Mouse (Mus musculus): ENCODE data around the gene Ptgs1.

Gene Ptgs1

DNA sequence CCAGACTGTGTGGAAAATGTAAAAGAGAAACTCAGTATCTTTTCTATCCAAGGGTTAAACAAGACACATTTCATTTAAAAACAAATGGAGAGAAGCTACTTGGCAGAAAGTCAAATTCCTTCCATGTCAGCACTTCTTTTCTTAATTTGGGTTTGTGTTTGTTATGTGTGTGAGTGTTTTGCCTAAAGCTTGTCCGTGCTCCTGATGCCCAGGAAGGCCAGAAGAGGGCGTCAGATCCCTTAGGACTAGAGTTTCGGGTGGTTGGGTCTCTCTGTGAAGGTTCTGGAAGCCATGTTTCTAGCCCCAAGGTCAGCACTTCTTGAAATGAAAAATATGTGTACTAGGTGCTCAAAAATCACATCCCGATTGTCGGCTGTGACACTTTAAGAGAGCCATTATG, 15.8 kb upstream of the Ptgs1 start:
- in situ Hi-C loops (cut with MboI): loop anchor here (5.0 kb wide), 1 partner anchor 207 kb away; no protein-coding TSS in a partner anchor

- in situ Hi-C loops (cut with MboI): no loop called here
Observed at GRCm38 (mm10) chr2:36215203-36215739, 15.0 kb upstream of the Ptgs1 start.

DNA sequence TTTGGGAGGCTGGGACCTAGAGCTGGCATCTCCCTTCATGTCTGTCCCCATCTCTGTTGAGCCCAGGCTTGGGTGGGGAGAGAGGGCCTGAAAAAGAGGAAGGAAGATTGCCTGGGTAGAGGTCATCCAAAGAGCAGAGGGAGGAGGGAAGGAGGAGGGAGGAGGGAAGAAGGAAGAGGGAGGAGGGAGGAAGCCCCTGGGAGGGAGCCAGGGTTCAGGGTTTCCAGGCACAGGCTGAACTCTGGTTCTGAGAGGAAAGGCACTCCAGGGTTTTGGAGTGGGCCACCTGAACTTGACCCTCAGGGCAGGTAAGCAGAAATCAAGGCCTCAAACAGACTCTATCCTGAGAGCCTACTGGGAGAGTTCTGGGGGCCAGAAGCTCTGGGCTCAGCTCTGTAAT, 13.7 kb upstream of the Ptgs1 start:
- in situ Hi-C loops (cut with MboI): no loop called here

DNA sequence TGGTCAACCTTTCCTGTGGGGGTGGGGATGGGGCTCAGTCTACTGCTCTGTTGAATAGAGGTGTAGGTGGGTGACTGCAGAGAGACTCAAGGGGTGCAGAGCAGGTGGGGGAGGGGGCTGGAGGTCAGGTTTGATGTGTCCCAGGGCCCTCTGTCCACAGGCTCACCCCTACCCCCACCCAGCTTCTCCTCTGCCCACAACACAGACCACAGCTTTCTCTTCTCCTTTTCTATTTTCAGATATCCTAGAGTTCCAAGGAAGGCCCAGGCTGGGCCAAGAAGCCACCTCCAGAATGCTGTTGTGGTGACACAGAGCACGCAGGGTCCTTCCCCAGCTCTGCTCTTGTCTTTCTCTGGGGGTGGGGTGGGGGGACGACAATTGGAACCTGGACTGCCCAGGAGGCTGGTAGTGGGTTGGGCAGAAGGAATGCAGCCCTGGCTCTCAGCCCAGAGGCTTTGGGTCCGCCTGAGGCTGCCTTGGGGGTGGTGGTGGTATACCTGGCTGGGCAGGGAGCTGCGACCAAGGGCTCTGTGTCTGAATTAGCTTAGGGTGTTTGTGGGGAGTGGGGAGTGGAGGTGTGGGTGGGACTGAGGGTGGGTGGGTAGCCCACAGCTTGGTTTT, 13.2 kb upstream of the Ptgs1 start:
- in situ Hi-C loops (cut with MboI): no loop called here

DNA sequence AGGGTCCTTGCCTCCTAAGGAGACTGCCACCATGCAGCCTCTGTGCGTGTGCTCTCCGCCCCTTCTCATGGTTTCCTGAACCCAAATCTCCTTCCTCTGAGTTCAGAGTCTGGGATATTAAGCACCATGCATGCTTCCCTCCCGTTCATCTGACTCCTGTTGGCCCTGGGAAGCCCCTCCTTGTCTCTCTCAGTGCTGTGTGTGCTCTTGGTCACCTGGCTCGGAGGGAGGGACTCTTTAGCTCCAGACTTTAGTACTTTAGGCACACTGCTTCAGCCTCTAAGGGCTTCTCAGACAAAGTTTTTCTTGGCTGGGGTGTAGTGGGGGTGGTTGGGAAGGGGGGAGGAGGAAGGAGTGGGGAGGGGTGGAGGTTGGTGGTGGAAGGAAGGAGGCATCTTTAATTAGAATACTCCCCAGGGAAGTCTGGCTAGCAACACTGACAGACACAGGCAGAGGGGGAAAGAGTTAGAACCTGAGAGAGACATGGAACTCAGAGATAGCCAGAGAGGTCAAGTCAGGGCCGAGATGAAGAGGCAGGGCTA, 12.5 kb upstream of the Ptgs1 start:
- in situ Hi-C loops (cut with MboI): no loop called here

- in situ Hi-C loops (cut with MboI): no loop called here
Observed at GRCm38 (mm10) chr2:36220106-36220505, 10.1 kb upstream of the Ptgs1 start.

DNA sequence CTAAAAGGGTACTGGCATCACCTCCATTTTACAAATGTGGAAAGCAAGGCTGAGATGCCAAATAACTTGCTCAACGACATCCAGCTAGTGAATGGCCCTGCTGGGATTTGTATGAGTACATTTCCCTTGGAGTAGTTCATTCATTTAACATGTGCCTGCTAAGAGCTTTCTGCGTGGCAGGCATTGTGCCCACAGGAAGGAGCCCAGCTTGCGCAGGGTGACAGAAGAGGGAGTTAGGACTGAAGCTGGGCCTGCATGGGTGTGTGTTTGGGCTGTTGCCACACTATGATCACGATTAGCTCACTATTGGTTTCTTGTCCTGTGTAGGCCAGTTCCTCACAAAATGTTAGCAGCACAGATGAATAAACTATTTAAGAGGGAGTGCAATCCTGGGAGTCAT, 9.3 kb upstream of the Ptgs1 start:
- in situ Hi-C loops (cut with MboI): no loop called here

- in situ Hi-C loops (cut with MboI): no loop called here
Observed at GRCm38 (mm10) chr2:36222168-36222848, 7.9 kb upstream of the Ptgs1 start.

GRCm38 (mm10) chr2:36223436-36223835, 6.8 kb upstream of the Ptgs1 start:
- in situ Hi-C loops (cut with MboI): no loop called here

- in situ Hi-C loops (cut with MboI): no loop called here
Observed at GRCm38 (mm10) chr2:36224153-36224552, 6.1 kb upstream of the Ptgs1 start.

DNA sequence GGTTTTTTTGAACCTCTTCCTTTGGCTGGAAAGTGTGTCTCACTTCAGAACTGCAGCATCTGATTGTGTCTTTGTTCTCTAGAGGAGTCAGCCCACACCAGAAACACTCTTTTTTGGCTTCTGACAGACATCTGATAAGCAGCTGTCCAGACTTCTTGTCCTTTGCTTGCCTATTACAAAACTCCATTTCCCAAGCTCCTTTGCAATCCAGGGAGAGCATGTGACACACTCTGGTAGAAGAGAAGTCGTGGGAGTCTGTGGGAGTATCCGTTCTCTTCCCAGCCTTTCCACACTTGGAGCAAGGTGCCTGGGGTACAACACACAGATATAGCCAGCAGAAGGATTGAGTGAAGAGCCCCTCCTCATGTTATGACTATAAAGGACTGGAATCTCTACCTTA, 5.6 kb upstream of the Ptgs1 start:
- in situ Hi-C loops (cut with MboI): no loop called here

- in situ Hi-C loops (cut with MboI): no loop called here
Observed at GRCm38 (mm10) chr2:36230967-36231366, 741 bp downstream of the Ptgs1 start.

DNA sequence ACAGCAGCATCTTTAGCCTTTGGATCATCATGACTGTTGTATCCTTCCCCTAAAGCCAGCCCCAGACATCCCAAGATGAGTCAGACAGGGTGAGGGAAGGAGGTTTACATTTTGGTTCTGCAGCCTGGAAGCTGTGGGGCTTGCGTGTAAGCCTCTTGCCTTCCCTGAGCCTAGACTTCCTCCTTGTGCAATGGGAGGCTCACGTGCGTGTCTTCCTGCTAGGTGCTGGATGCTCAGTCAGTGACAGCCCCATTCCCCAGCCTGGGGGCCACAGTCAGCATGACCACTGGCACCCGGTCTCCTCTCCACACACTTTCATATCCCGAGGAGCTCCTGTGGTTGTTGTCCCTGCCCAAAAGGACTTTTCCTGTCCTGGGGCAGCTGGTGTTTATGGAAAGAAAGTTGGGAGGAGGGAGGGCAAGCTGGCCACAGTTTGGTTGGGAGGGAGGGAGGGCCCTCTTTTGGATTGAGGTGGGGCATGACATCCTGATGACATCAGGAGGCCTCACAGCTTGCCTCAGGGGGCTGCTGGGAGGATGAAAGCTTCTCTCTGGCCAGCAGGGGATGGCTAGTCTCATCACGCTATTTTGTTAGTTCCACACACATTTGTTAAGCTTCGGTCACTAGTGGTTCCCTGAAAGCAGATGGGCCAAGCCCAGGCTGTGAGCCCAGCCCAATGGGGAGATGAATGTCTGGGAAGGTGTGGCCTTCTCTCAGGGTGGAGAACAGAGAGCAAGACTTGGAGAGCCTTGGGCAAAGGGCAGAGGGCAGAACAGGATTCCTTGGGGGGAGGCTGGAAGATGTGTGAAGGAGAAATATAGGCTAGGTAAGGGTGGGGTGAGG, 4.5 kb downstream of the Ptgs1 start:
- in situ Hi-C loops (cut with MboI): no loop called here

- in situ Hi-C loops (cut with MboI): no loop called here
Observed at GRCm38 (mm10) chr2:36235917-36236316, 5.7 kb downstream of the Ptgs1 start.

DNA sequence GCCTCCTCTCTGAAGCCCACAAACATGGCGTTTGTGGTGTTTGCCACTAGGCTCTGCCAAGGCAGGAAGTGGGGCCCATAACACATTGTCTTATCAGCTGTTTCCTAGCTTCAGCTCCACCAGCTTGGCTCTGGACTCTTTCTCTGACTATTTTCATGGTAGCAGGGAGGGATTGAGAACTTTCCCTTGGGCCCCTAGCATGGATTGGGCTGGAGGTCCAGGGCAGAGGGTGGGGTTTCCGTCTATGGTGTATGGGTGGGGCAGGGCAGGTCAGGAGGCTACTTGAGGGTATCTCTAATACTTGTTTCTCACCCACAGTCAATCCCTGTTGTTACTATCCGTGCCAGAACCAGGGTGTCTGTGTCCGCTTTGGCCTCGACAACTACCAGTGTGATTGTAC, 6.7 kb downstream of the Ptgs1 start:
- in situ Hi-C loops (cut with MboI): no loop called here

GRCm38 (mm10) chr2:36237557-36237956, 7.3 kb downstream of the Ptgs1 start:
- in situ Hi-C loops (cut with MboI): no loop called here

GRCm38 (mm10) chr2:36238467-36238866, 8.2 kb downstream of the Ptgs1 start:
- in situ Hi-C loops (cut with MboI): no loop called here

DNA sequence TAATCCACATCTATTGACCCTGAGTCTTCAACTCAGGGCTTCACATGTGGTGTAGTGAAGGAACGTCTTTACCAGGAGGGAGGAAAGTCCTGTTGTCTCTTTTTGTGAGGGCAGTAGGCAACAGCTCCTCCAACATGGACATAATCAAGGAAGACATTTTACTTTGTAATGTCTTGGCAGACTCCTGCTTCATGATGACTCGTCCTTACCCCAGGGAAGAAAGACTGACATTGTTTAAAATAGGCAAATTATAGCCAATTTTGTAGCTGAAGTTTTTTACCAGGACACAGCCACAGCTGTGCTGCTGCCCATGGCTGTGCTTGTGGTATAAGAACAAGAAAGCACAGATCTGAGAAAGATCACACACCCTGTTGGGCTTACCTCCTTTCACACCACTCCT, 8.7 kb downstream of the Ptgs1 start:
- in situ Hi-C loops (cut with MboI): no loop called here

DNA sequence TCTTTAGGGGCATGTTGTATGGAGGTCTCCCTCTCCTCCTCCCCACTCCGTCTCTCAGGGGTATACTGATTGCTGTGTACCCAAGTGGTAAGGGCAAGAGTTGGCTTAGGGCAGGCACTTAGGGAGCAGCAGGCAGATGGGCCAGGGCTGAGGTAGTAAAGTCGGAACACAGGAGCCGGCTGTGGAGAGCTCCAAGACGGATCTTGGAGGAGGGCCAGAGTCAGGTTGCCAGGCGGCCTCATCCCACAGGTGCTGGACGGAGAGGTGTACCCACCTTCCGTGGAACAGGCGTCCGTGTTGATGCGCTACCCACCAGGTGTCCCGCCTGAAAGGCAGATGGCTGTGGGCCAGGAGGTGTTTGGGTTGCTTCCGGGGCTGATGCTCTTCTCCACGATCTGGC, 12.3 kb downstream of the Ptgs1 start:
- in situ Hi-C loops (cut with MboI): no loop called here

DNA sequence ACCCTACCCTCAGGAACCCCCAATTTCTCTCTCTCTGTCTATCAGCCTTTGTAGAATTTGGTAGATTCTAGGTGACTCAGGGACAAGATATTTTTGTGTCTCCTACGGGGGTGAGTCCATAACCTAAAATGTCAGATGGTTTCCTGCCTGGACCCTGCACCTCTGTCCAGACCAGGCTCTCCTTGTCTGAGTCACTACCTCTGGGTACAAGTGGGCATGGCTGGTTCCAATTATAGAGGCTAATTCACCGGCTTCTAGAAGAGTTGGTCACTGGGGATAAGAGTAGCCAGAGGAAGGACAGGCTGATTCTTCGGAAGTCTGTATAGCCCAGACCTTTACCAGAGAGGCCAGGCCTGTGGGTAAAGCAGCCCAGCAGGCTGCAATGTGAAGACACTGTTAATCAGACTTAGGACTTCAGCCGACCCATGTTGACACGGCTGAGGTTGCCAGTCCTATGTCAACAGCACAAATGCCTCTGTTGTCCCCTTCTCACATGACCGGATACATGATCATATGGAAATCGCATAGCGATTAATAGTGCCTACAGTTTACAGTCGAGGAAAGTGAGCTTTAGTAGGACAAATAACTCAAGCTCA, 13.2 kb downstream of the Ptgs1 start:
- in situ Hi-C loops (cut with MboI): no loop called here

DNA sequence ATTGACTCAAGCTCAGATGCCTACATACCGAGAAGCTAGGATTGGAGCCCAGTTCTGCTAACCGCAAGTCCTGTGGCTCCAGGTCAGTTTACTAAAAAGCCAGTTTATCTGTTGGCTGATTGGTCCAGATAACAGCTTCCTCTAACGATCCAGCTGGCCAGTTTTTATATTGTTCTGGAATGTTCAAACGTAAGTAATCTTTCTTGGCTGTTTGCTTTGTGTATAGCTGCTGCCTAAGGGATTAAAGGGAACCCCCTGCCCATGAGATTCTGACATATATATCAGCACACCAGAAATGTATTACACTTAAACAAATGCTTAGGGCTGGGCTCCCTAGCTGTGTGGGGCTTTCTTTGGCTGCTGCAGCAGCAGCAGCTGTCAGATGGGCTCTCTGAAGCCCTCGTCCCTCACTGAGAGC, 13.7 kb downstream of the Ptgs1 start:
- in situ Hi-C loops (cut with MboI): no loop called here

GRCm38 (mm10) chr2:36244705-36245104, 14.5 kb downstream of the Ptgs1 start:
- in situ Hi-C loops (cut with MboI): no loop called here

All from mature B cell (primary cell).